Mouse (Mus musculus): ENCODE results near the gene Tanc2. TPM values are rescaled to one million over a fixed set of nuclear protein-coding genes. Genes with fewer than 3 reads are reported as not detected.

Tanc2 gene
- polyA plus RNA-seq, 1 experiment from 2014 or later: 11.0 TPM

- H3K36me3 ChIP-seq (ENCODE audit: inconsistent target): peaks cover 20% of the 10 kb centered on the region; the same call in 1 of the 2 replicates
Measured at GRCm38 (mm10) chr11:105911592-105912375, 322.0 kb downstream of the Tanc2 start.

GRCm38 (mm10) chr11:105913580-105913979 is 323.8 kb downstream of the Tanc2 start:
- Histone ChIP-seq H3K4me3 (ENCODE audit: inconsistent target) (no peak overlapping the region), H3K79me2 (ENCODE audit: inconsistent target) (no peaks in the 10 kb centered on the region), H3K36me3 (ENCODE audit: inconsistent target) (peaks cover 20% of the 10 kb centered on the region; the same call in 1 of the 2 replicates), H3K27ac (no peak overlapping the region)
- 100% methylated on average over 5 of the region's 5 CpGs for WGBS (ENCODE audit: missing documents)

More at GRCm38 (mm10) chr11:105911592-105912375, 322.0 kb downstream of the Tanc2 start:
- Histone ChIP-seq H3K4me3 (ENCODE audit: inconsistent target) (no peak overlapping the region), H3K79me2 (ENCODE audit: inconsistent target) (no peaks in the 10 kb centered on the region), H3K27ac (no peak overlapping the region)
- 29% methylated on average over 4 of the region's 4 CpGs for WGBS (ENCODE audit: missing documents)

DNA sequence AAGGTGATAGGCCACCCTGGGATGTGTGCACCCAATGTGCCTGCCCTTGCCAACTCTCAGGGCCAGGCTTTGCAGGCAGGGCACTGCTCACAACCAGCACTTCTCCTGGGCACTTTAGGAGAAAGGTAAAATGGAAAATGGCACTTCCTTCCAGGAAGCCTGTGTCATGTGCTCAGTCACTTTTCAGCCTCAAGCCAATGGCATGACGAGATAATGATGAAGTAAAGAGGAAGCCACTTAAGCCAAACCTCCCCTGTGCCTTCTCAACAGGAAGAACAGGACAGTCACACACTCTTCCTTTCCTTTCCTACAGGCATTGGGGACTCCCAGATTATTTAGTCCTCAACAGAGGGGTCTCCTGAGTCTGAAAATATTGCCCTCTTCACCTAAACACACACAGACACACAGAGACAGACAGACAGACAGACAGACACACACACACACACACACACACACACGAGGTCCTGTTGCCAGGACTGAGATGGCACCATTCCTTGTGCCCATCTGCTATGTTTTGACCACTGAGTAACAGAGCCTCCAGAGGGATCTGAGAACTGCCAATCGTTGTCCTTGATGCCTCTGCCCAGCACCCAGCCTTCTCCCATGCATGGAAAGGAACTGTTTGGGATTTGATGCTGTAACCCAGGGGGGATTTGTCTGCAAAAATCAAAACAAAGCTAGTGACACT is 330.5 kb downstream of the Tanc2 start:
- H3K36me3 ChIP-seq (ENCODE audit: inconsistent target): peaks cover 7% of the 10 kb centered on the region; the same call in 1 of the 2 replicates
- H3K4me3 ChIP-seq (ENCODE audit: inconsistent target): no peak overlapping the region
- H3K79me2 ChIP-seq (ENCODE audit: inconsistent target): no peaks in the 10 kb centered on the region
- no peak overlapping the region for H3K27ac ChIP-seq
- WGBS (ENCODE audit: missing documents): 83% methylated on average over 3 of the region's 3 CpGs

GRCm38 (mm10) chr11:105920836-105921235 is 331.1 kb downstream of the Tanc2 start:
- 84% methylated on average over 2 of the region's 2 CpGs for WGBS (ENCODE audit: missing documents)
- Histone ChIP-seq H3K4me3 (ENCODE audit: inconsistent target) (no peak overlapping the region), H3K36me3 (ENCODE audit: inconsistent target) (peaks cover 7% of the 10 kb centered on the region; the same call in 1 of the 2 replicates), H3K79me2 (ENCODE audit: inconsistent target) (no peaks in the 10 kb centered on the region), H3K27ac (no peak overlapping the region)

DNA sequence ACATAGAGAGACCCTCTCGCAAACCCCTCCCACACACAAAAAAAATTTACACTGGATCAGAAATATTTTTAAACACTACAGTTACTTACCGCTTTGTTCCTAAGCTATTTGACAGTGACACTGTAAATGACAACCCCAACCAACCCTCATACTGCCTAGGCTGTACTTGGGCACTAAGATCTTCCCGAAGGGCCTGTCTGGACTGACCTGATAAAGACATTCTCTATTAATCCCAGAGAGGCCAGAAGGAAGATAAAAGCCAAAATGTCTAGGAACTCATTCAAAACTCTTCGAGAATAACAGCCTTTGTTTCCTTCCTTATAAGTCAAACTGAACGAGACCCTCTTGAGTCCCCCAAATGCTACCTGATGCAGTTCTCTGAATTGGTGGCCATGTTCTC is 331.5 kb downstream of the Tanc2 start:
- WGBS (ENCODE audit: missing documents): 98% methylated on average over 5 of the region's 5 CpGs
- H3K79me2 ChIP-seq (ENCODE audit: inconsistent target): no peaks in the 10 kb centered on the region
- peaks cover 7% of the 10 kb centered on the region; the same call in 1 of the 2 replicates for H3K36me3 ChIP-seq (ENCODE audit: inconsistent target)
- no peak overlapping the region for H3K4me3 ChIP-seq (ENCODE audit: inconsistent target)
- no peak overlapping the region for H3K27ac ChIP-seq

DNA sequence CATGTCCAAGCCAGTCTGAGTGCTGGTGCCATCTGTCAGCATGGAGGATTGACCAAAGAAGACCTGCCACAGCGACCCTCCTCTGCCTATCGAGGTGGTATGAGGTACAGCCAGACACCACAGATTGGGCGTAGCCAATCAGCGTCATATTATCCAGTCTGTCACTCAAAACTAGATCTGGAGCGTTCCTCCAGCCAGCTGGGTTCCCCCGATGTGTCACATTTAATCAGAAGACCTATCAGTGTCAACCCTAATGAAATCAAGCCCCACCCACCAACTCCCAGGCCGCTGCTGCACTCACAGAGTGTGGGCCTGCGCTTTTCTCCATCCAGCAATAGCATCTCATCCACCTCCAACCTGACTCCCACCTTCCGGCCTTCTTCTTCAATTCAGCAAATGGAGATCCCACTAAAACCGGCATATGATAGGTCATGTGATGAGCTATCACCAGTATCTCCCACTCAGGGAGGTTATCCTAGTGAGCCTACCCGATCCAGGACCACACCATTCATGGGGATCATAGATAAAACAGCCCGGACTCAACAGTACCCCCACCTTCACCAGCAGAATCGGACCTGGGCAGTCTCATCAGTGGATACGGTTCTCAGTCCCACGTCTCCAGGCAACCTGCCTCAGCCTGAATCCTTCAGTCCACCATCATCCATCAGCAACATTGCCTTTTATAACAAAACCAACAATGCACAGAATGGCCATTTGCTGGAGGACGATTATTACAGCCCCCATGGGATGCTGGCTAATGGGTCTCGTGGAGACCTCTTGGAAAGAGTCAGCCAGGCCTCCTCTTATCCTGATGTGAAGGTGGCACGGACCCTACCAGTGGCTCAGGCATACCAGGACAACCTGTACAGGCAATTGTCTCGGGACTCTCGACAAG is 333.2 kb downstream of the Tanc2 start:
- H3K36me3 ChIP-seq (ENCODE audit: inconsistent target): peaks cover 7% of the 10 kb centered on the region; the same call in 1 of the 2 replicates
- no peak overlapping the region for H3K4me3 ChIP-seq (ENCODE audit: inconsistent target)
- WGBS (ENCODE audit: missing documents): 95% methylated on average over 20 of the region's 20 CpGs
- no peak overlapping the region for H3K27ac ChIP-seq
- H3K79me2 ChIP-seq (ENCODE audit: inconsistent target): no peaks in the 10 kb centered on the region

DNA sequence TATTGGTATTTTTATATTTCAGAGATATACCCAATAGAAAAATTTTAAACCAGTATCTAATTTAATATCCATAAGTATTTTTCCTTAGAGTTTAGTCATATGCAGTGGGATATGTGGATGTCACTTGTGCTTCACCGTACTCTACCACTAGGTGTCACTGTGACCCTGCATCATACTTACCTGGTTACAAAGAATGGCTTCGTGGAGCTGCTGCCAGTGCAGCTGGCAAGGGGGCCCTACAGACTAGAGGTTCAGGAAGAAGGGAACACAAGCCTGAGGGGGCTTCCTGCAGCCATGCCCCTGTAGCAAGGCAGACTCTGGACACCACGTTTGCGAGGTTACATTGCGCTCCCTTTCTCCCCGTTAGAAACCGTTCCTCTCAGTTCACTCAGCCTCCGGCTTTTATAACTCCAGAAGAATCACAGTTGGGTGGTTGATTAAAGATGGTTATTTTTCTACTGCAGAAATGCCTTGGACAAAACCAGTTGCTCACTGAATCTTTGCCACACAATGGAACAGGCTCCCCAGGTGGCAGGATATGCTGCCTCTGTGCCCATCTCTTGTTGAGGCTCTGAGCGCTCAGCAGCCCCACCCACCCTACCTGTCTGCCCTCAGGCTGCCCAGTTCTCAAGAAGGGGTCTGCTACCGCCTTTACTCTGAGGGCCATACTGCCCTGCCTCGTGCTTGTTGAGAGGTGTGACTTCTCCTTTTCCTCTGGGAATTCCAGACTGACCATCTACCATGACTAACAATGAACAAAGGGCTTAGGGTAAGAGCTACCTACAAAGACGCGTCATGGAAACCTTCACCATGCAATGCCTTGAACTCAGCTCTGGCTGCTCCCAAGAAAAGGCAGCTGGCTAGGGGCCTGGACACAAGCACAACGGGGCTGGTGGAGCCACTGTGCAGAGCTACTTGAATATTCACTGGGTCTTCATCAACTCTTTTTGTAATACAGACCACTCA is 337.6 kb downstream of the Tanc2 start:
- Histone ChIP-seq H3K4me3 (ENCODE audit: inconsistent target) (no peak overlapping the region), H3K79me2 (ENCODE audit: inconsistent target) (no peaks in the 10 kb centered on the region), H3K36me3 (ENCODE audit: inconsistent target) (no peaks in the 10 kb centered on the region), H3K27ac (no peak overlapping the region)
- WGBS (ENCODE audit: missing documents): 66% methylated on average over 14 of the region's 14 CpGs

DNA sequence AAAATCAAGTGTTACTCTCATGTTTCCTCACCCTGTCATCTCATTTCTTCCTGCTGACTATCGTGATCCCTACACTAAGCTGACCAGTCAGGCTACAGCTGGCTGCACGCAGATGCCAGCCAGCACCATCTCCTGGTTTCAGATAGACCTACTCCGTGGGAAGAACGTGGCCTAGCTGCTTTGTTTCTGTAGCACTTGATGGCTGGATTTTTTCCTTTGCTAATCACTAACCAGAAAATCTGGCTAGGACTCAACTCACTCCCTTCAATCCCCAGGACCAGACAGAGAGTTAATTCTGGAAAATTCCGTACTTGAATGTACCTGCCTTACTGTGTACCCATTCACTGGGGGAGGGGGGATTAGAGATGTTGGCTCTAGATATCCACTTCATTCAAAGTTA is 338.4 kb downstream of the Tanc2 start:
- H3K79me2 ChIP-seq (ENCODE audit: inconsistent target): no peaks in the 10 kb centered on the region
- no peaks in the 10 kb centered on the region for H3K36me3 ChIP-seq (ENCODE audit: inconsistent target)
- no peak overlapping the region for H3K4me3 ChIP-seq (ENCODE audit: inconsistent target)
- WGBS (ENCODE audit: missing documents): 87% methylated on average over 5 of the region's 5 CpGs
- no peak overlapping the region for H3K27ac ChIP-seq

GRCm38 (mm10) chr11:105931380-105931779 is 341.6 kb downstream of the Tanc2 start:
- 89% methylated on average over 3 of the region's 3 CpGs for WGBS (ENCODE audit: missing documents)
- no peaks in the 10 kb centered on the region for H3K36me3 ChIP-seq (ENCODE audit: inconsistent target)
- no peak overlapping the region for H3K27ac ChIP-seq
- no peaks in the 10 kb centered on the region for H3K79me2 ChIP-seq (ENCODE audit: inconsistent target)
- H3K4me3 ChIP-seq (ENCODE audit: inconsistent target): no peak overlapping the region

GRCm38 (mm10) chr11:105933746-105934145 is 344.0 kb downstream of the Tanc2 start:
- 91% methylated on average over 8 of the region's 8 CpGs for WGBS (ENCODE audit: missing documents)
- Histone ChIP-seq H3K36me3 (ENCODE audit: inconsistent target) (no peaks in the 10 kb centered on the region), H3K27ac (no peak overlapping the region), H3K79me2 (ENCODE audit: inconsistent target) (no peaks in the 10 kb centered on the region), H3K4me3 (ENCODE audit: inconsistent target) (no peak overlapping the region)

DNA sequence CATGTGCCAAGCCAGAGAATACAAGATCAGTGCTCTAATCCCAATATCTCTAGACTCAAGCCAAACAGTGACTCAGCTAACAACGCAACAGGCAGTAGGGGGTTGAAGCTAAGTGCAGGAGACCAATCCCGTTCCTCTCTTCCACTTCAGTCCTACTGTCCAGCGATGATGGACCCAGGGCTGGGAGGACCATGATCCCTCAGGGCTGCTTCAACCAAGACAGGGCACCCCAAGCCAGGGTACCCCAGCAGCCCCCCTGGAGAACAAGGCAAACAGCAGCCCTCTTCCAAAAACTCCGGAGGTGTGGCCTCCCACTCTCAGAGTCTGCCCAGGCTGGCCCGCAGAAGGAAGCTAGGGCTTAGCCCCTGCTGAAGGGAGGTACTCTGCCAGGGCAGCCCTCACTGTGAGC is 344.5 kb downstream of the Tanc2 start:
- no peaks in the 10 kb centered on the region for H3K79me2 ChIP-seq (ENCODE audit: inconsistent target)
- 70% methylated on average over 5 of the region's 5 CpGs for WGBS (ENCODE audit: missing documents)
- H3K4me3 ChIP-seq (ENCODE audit: inconsistent target): no peak overlapping the region
- no peak overlapping the region for H3K27ac ChIP-seq
- no peaks in the 10 kb centered on the region for H3K36me3 ChIP-seq (ENCODE audit: inconsistent target)

- no peaks in the 10 kb centered on the region for H3K36me3 ChIP-seq (ENCODE audit: inconsistent target)
- no peak overlapping the region for H3K27ac ChIP-seq
- no peaks in the 10 kb centered on the region for H3K79me2 ChIP-seq (ENCODE audit: inconsistent target)
- H3K4me3 ChIP-seq (ENCODE audit: inconsistent target): no peak overlapping the region
- 85% methylated on average over 3 of the region's 6 CpGs for WGBS (ENCODE audit: missing documents)
Measured at GRCm38 (mm10) chr11:105934816-105935215, 345.0 kb downstream of the Tanc2 start.

DNA sequence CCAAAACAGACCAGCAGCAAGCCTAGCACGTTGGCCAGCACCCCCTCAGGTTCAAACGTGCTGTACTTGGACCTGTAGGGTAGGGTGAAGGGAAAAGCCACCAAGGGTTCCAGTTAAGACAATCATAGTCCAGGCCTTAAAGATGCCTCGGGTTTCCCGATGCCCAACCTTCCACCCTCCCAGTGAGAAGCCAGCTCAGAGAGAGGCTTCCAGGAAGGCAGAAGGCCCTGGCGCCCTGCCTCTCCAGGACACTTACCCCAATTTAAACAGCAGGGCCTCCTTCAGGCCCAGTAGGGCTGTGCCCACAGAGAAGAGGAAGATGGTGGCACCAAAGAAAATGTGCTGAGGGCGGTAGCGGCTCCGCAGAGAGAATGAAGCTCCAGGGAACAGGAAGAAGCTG is 345.7 kb downstream of the Tanc2 start:
- Histone ChIP-seq H3K27ac (no peak overlapping the region), H3K4me3 (ENCODE audit: inconsistent target) (no peak overlapping the region), H3K79me2 (ENCODE audit: inconsistent target) (no peaks in the 10 kb centered on the region), H3K36me3 (ENCODE audit: inconsistent target) (no peaks in the 10 kb centered on the region)
- WGBS (ENCODE audit: missing documents): 87% methylated on average over 8 of the region's 8 CpGs

Data from macrophage (primary cell).